Mouse (Mus musculus): Measurements from ENCODE around the gene Igsf23.

DNA sequence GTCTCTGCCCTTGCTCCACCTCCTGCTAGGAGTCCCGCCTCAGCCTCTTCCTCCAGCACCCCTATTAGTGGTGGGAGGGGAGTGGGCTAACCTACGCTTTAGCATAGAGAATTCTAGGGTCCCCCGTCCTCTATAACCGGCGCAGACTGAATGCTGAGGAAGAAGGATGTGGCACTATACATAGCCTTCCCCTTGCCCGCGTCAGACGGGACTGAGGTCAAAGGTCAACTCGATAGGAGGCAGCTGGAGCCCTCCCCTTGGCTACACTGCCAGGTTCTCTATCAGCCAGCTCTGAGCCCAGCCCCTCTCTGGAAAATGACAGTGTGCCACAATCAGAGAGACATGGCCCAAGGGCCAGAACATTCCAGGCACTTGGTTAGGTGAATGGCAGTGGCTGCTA lies at the start of gene Igsf23:
- TF ChIP-seq CTCF (IDR thresholded peaks at IDR 0.05; ENCODE audit: low read depth) (no peak), EP300 (IDR thresholded peaks at IDR 0.05; ENCODE audit: low read depth) (no peak)
